Mouse (Mus musculus) ES-Bruce4 (cell line): ENCODE results near the gene Gm28510. TPM values are rescaled to one million over a fixed set of nuclear protein-coding genes. Genes with fewer than 3 reads are reported as not detected.
"Not testable (repeated sequence)": the region's sequence is repeated elsewhere in the genome, so short reads cannot be mapped to it uniquely, and the experiment has no call there.

ENCODE experiments used
- H3K27ac ChIP-seq: 2 replicates; pipeline ENCODE4 v1.5.1; 2012; ENCODE audit warnings: low read length, inconsistent platforms; ENCODE audit not compliant: insufficient read depth
- H3K27me3 ChIP-seq: 2 replicates; pipeline ENCODE4 v1.6.1; 2012; ENCODE audit warnings: mild to moderate bottlenecking, low read length, inconsistent platforms; ENCODE audit not compliant: control insufficient read depth, poor library complexity, insufficient read depth, severe bottlenecking
- H3K36me3 ChIP-seq: 2 replicates; pipeline ENCODE4 v1.6.1; 2012; ENCODE audit warnings: inconsistent platforms, mild to moderate bottlenecking, low read length, moderate library complexity; ENCODE audit not compliant: control insufficient read depth, poor library complexity, insufficient read depth, severe bottlenecking
- H3K4me1 ChIP-seq: one replicate; pipeline ENCODE4 v1.8.1; 2011; ENCODE audit warnings: low read length; ENCODE audit not compliant: control insufficient read depth, insufficient read depth
- H3K4me3 ChIP-seq: 2 replicates; pipeline ENCODE4 v1.5.1; 2011; ENCODE audit warnings: low read depth, mild to moderate bottlenecking, low read length
- H3K9ac ChIP-seq: 2 replicates; pipeline ENCODE4 v1.6.1; 2012; ENCODE audit warnings: low read depth, mild to moderate bottlenecking, inconsistent platforms; ENCODE audit not compliant: poor library complexity, severe bottlenecking
- H3K9me3 ChIP-seq: replicated peaks from 2 replicates; pipeline ENCODE4 v1.6.1; 2012; ENCODE audit warnings: mild to moderate bottlenecking, low read length, inconsistent platforms; ENCODE audit not compliant: control insufficient read depth, poor library complexity, insufficient read depth, severe bottlenecking
- polyA plus RNA-seq: library from polyadenylated mRNA; stranded (reverse); fragments of >200 nt; gene quantifications from 2 replicates; pipeline ENCODE4 v1.2.4, GENCODE M21; 2011; ENCODE audit warnings: low read depth; ENCODE audit not compliant: missing spikeins, insufficient read depth, insufficient read length

Gene Gm28510
- polyA plus RNA-seq, result not detected in 2 replicates

DNA sequence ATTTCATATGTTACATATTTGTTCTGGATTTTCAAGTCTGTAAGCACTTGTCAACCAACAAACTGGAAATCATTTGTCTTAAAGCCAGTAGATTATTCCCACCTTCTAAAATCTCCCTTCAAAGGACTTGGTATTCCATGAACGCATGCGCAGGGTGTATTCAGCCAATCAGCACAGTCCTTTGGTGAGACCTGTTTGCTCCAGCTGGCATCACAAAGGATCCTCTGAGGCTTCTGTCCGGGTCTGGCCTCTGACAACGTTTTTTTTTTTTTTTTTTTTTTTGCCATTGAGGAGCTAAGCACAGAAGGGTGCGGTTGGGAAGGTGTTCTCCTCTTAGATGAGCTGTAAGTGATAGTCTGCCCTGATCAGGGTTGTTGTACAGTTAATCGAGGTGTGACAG is at the start of gene Gm28510:
Gene Gm28510 (plus strand): TSS at position 301 of the 400 bp plus-strand sequence.
- not testable (repeated sequence) for H3K4me3 ChIP-seq, H3K36me3 ChIP-seq, H3K27me3 ChIP-seq, H3K9me3 ChIP-seq, H3K27ac ChIP-seq, H3K4me1 ChIP-seq, H3K9ac ChIP-seq

Other genes with a start within 250 kb of the Gm28510 start
- gene Gm20834, start 88.1 kb upstream of the Gm28510 start, polyA plus RNA-seq, result not detected in 2 replicates
- not detected in 2 replicates for gene Gm20737, start 123.3 kb downstream of the Gm28510 start, polyA plus RNA-seq
- gene Gm21775, start 140.7 kb downstream of the Gm28510 start, polyA plus RNA-seq, result not detected in 2 replicates
- not detected in 2 replicates for gene Gm21900, start 203.6 kb downstream of the Gm28510 start, polyA plus RNA-seq